Mouse (Mus musculus) kidney, embryonic 14.5 days (tissue): ENCODE measurements around the gene Slc2a4. TPM values are rescaled to one million over a fixed set of nuclear protein-coding genes. Genes with fewer than 3 reads are reported as not detected.

ENCODE experiments used
- ATAC-seq: fragments of 200-750 bp; cut with Nextera tagmentation; 2 replicates; pipeline ENCODE4 v1.8.0; 2017; ENCODE audit warnings: moderate number of reproducible peaks, mild to moderate bottlenecking, moderate TSS enrichment, moderate library complexity; ENCODE audit not compliant: low FRiP score, low TSS enrichment
- H3K27ac ChIP-seq: fragments of 300-500 bp; sonication (generic); 2 replicates; pipeline ENCODE4 v1.5.1; 2014; ENCODE audit warnings: low read depth, mild to moderate bottlenecking, low read length, moderate library complexity, mixed read lengths
- H3K27me3 ChIP-seq: fragments of 300-500 bp; sonication (generic); 2 replicates; pipeline ENCODE4 v1.6.1; 2014; ENCODE audit warnings: mild to moderate bottlenecking, low read length; ENCODE audit not compliant: control insufficient read depth, insufficient read depth
- H3K36me3 ChIP-seq: fragments of 300-500 bp; sonication (generic); 2 replicates; pipeline ENCODE4 v1.6.1; 2014; ENCODE audit warnings: low read length, mixed read lengths; ENCODE audit not compliant: control insufficient read depth, insufficient read depth
- H3K4me1 ChIP-seq: fragments of 300-500 bp; sonication (generic); 2 replicates; pipeline ENCODE4 v1.6.1; 2014; ENCODE audit warnings: low read length, mixed read lengths; ENCODE audit not compliant: control insufficient read depth, insufficient read depth
- H3K4me2 ChIP-seq: fragments of 300-500 bp; sonication (generic); replicated peaks from 2 replicates; pipeline ENCODE4 v1.6.1; 2014; ENCODE audit warnings: low read depth, mild to moderate bottlenecking, low read length
- H3K4me3 ChIP-seq: fragments of 300-500 bp; sonication (generic); 2 replicates; pipeline ENCODE4 v1.5.1; 2014; ENCODE audit warnings: mild to moderate bottlenecking, low read length
- H3K9ac ChIP-seq: fragments of 300-500 bp; sonication (generic); 2 replicates; pipeline ENCODE4 v1.6.1; 2014; ENCODE audit warnings: low read depth, mild to moderate bottlenecking, low read length, moderate library complexity
- H3K9me3 ChIP-seq: fragments of 300-500 bp; sonication (generic); 2 replicates; pipeline ENCODE4 v1.6.1; 2016; ENCODE audit warnings: low read length; ENCODE audit not compliant: control insufficient read depth
- WGBS: fragments of 180-500 bp; shearing (Covaris S2); extraction: QIAGEN DNeasy Blood & Tissue Kit; methylation state at CpG from one replicate; pipeline ENCODE4 v1.1.7; 2014; 5-methylcytosine and 5-hydroxymethylcytosine counted together
- polyA plus RNA-seq: library from polyadenylated mRNA; unstranded; fragments of >200 nt; fragmentation: Nextera tagmentation; extraction: Ambion mirVana; gene quantifications from 2 replicates; pipeline ENCODE4 v1.2.1, GENCODE M21; 2014

The Slc2a4 gene
- polyA plus RNA-seq, 1 experiment from 2014 or later = 14.1 TPM

GRCm38 (mm10) chr11:69915667-69916627, 32.0 kb downstream of the Slc2a4 start:
- Histone ChIP-seq H3K4me1 (peaks cover 24% of the 10 kb centered on the region), H3K9ac (no peak overlapping the region), H3K9me3 (no peaks in the 10 kb centered on the region), H3K36me3 (peaks cover 71% of the 10 kb centered on the region), H3K4me2 (no peak overlapping the region), H3K4me3 (no peak overlapping the region; the same call in 1 of the 2 replicates), H3K27me3 (no peaks in the 10 kb centered on the region), H3K27ac (no peak overlapping the region)
- 61% methylated on average over 5 of the region's 5 CpGs for WGBS
- ATAC-seq = no peak

DNA sequence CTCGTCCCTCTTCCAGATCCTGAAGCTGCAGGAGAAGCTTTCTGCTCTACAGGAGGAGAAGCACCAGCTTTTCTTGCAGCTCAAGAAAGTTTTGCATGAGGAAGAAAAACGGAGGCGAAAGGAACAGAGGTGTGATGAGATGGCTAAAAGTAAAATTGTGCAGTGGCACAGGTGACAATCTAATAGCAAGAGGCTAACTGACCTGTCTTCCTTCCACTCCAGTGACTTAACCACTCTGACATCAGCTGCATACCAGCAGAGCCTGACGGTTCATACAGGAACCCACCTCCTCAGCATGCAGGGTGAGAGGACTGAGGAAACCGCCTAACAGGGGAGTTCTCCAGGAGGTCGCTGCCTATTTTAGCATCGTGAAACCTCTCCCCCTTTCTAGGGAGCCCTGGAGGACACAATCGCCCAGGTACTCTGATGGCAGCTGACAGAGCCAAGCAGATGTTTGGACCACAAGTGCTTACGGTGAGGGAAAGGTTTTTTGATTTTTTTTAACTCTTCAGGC, 33.0 kb downstream of the Slc2a4 start:
- peaks cover 81% of the 10 kb centered on the region for H3K36me3 ChIP-seq
- H3K4me2 ChIP-seq = peak overlapping the region; percentile 88
- peak overlapping the region; percentile 79 for H3K4me3 ChIP-seq
- WGBS = 36% methylated on average over 9 of the region's 9 CpGs
- H3K4me1 ChIP-seq = peaks cover 24% of the 10 kb centered on the region
- no peak overlapping the region for H3K27ac ChIP-seq
- H3K9me3 ChIP-seq = no peaks in the 10 kb centered on the region
- no peaks in the 10 kb centered on the region for H3K27me3 ChIP-seq
- ATAC-seq = no peak
- peak overlapping the region; percentile 84; the same call in 1 of the 2 replicates for H3K9ac ChIP-seq

GRCm38 (mm10) chr11:69914372-69914764, 33.6 kb downstream of the Slc2a4 start:
- H3K4me1 ChIP-seq = peaks cover 23% of the 10 kb centered on the region
- peaks cover 87% of the 10 kb centered on the region for H3K36me3 ChIP-seq
- ATAC-seq = no peak; the same call in 1 of the 2 replicates
- peak overlapping the region; percentile 77; the same call in 1 of the 2 replicates for H3K27ac ChIP-seq
- H3K4me2 ChIP-seq = peak overlapping the region; percentile 88
- peak overlapping the region; percentile 79 for H3K4me3 ChIP-seq
- no peaks in the 10 kb centered on the region for H3K9me3 ChIP-seq
- H3K9ac ChIP-seq = peak overlapping the region; percentile 84
- no peaks in the 10 kb centered on the region for H3K27me3 ChIP-seq
- 2% methylated on average over 17 of the region's 17 CpGs for WGBS

- H3K36me3 ChIP-seq = peaks cover 87% of the 10 kb centered on the region
- peak; percentile 91 for ATAC-seq
- WGBS = 2% methylated on average over 61 of the region's 61 CpGs
These were observed 34.2 kb downstream of the Slc2a4 start, which contains the start of gene Gps2 for GRCm38 (mm10) chr11:69913554-69914371. Gene Gps2 (plus strand): TSS chr11:69913888.

DNA sequence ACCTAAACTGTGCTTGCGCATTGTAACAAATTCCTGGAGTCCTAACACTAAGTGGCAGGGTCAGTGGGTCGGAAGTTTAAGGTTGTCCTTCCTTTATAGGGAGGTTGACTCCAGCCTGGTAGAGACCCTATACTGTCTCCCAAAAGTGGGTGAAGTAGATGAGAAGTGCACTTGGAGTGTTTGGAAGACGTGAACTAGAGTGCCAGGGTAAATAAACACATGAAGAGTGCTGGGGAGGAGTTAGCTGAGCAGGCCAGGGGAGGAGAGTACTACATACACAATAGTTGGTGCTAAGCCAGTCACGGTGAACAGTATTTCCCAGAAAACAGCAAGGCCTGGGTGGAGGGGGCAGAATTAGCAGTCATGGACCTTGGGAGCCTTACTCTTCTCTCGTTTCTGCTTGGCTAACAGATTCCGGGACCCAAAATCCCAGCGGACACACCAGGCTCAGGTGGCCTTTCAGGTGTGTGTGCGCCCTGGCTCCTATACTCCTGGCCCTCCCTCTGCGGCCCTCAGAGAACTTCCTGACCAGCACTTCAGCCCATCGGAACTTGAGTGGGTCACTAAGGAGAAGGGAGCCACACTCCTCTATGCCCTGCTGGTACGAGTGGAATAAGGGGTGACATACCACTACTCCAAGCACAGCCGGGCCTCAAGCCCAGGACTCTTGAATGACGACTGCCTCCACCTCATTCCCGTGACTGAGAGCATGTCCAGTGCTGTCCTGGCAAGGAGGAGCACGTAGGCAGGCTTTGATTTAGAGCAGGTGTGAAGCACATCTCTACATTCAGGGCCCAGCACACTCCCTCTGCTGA, 35.1 kb downstream of the Slc2a4 start:
- H3K4me2 ChIP-seq = peak overlapping the region; percentile 88
- WGBS = 76% methylated on average over 15 of the region's 15 CpGs
- no peaks in the 10 kb centered on the region for H3K9me3 ChIP-seq
- peak overlapping the region; percentile 84; the same call in 1 of the 2 replicates for H3K9ac ChIP-seq
- peaks cover 87% of the 10 kb centered on the region for H3K36me3 ChIP-seq
- no peak overlapping the region for H3K27ac ChIP-seq
- peaks cover 18% of the 10 kb centered on the region for H3K4me1 ChIP-seq
- 0 out of 2 replicates have a peak, but pooled peaks have one; percentile 5 for ATAC-seq
- no peaks in the 10 kb centered on the region for H3K27me3 ChIP-seq
- H3K4me3 ChIP-seq = peak overlapping the region; percentile 79

More at GRCm38 (mm10) chr11:69913554-69914371, 34.2 kb downstream of the Slc2a4 start, which contains the start of gene Gps2:
- Histone ChIP-seq H3K4me3 (peak within 1 kb of the TSS; percentile 79), H3K4me2 (peak within 1 kb of the TSS; percentile 88), H3K4me1 (peaks cover 18% of the 10 kb centered on the region), H3K27ac (peak within 1 kb of the TSS; percentile 77; the same call in 1 of the 2 replicates), H3K9ac (peak within 1 kb of the TSS; percentile 84), H3K9me3 (no peaks in the 10 kb centered on the region), H3K27me3 (no peaks in the 10 kb centered on the region)

GRCm38 (mm10) chr11:69911701-69912100, 36.3 kb downstream of the Slc2a4 start:
- ATAC-seq = no peak
- 95% methylated on average over 6 of the region's 6 CpGs for WGBS
- H3K27me3 ChIP-seq = no peaks in the 10 kb centered on the region
- peaks cover 87% of the 10 kb centered on the region for H3K36me3 ChIP-seq
- H3K9me3 ChIP-seq = no peaks in the 10 kb centered on the region
- H3K4me3 ChIP-seq = no peak overlapping the region
- H3K9ac ChIP-seq = no peak overlapping the region
- no peak overlapping the region for H3K4me2 ChIP-seq
- H3K27ac ChIP-seq = no peak overlapping the region
- peaks cover 18% of the 10 kb centered on the region for H3K4me1 ChIP-seq

DNA sequence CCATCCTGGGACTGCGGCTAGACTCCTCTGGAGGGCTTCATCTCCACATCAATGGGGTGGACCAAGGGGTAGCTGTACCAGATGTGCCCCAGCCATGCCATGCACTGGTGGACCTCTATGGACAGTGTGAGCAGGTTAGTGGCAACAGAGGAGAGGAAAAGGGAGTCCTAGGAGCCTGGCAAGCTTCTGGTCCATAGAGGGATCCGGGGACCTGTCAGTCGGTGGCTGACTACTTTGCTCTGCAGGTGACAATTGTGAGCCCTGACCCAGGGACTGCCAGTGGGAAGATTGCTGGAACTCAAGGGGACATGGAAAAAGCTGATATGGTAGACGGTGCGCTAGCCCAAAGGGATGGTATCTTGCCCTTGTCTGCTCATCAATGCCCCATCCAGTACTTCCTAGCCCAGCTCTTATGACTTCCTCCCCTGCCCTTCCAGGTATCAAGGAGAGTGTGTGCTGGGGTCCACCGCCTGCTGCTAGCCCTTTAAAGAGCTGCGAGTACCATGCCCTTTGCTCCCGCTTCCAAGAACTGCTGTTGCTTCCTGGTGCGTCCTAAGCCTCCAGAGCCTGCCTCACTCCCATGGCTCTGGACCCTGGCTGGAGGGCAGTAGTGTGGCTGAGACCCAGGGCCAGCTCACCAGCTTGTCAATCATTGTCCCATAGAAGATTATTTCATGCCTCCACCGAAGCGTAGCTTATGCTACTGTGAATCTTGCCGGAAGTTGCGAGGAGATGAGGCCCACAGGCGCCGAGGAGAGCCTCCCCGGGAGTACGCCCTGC, 37.0 kb downstream of the Slc2a4 start:
- Histone ChIP-seq H3K36me3 (peaks cover 87% of the 10 kb centered on the region), H3K27me3 (no peaks in the 10 kb centered on the region), H3K27ac (no peak overlapping the region), H3K9me3 (no peaks in the 10 kb centered on the region), H3K4me2 (no peak overlapping the region), H3K4me3 (no peak overlapping the region), H3K4me1 (peaks cover 13% of the 10 kb centered on the region), H3K9ac (no peak overlapping the region)
- WGBS = 96% methylated on average over 17 of the region's 17 CpGs
- ATAC-seq = no peak
